Mouse (Mus musculus): ENCODE measurements around the gene Shf. TPM values are rescaled to one million over a fixed set of nuclear protein-coding genes. Genes with fewer than 3 reads are reported as not detected.

Gene Shf
- polyA plus RNA-seq, 1 experiment from 2014 or later = 9.5 TPM

DNA sequence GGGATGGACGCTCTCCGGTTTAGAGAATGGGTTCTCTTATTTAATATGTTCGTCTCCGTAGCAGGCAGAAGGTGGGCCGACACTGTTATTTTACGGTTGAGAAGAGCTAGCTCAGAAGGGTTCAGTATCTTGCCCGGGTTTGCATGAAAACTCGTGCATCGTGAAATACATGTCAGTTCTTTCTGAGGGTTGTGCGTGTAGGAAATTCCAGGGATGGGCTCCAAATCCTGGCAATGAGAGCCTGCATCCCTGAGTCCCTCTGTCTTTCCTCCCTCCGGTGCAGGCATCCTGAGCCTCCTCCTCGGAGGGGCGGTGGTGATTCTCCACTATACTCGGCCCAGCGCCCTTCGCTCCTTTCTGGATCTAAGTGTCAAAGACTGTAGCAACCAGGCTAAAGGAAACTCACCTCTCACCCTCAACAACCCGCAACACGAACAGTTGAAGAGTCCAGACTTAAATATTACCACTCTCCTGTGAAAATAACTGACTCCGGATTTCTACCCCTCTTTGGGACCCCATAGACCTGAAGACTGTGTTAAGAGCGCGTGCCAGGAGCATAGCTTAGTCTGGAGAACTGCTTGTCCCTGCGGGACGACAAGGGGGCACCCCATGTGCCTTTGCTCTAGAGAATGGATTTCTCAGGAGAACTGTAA is 66.9 kb downstream of the Shf start:
- no peak overlapping the region for H3K27ac ChIP-seq (ENCODE audit: low read length)
- peaks cover 37% of the 10 kb centered on the region for H3K4me1 ChIP-seq (replicated peaks; ENCODE audit: control insufficient read depth, insufficient read depth, low read length)
- no peaks in the 10 kb centered on the region for H3K36me3 ChIP-seq (ENCODE audit: control insufficient read depth, insufficient read depth)
- H3K9me3 ChIP-seq (ENCODE audit: control insufficient read depth, low read length) = no peaks in the 10 kb centered on the region
- H3K9ac ChIP-seq (replicated peaks; ENCODE audit: low read depth, low read length) = peak overlapping the region; percentile 54
- H3K4me3 ChIP-seq (replicated peaks; ENCODE audit: low read length) = peak overlapping the region; percentile 53
- peaks cover 53% of the 10 kb centered on the region for H3K27me3 ChIP-seq (replicated peaks; ENCODE audit: control insufficient read depth, insufficient read depth, low read length)
- ATAC-seq = 0 out of 2 replicates have a peak, but pooled peaks have one; percentile 5
- WGBS = 4% methylated on average over 23 of the region's 23 CpGs
- peak overlapping the region; percentile 87 for H3K4me2 ChIP-seq (ENCODE audit: low read length)

DNA sequence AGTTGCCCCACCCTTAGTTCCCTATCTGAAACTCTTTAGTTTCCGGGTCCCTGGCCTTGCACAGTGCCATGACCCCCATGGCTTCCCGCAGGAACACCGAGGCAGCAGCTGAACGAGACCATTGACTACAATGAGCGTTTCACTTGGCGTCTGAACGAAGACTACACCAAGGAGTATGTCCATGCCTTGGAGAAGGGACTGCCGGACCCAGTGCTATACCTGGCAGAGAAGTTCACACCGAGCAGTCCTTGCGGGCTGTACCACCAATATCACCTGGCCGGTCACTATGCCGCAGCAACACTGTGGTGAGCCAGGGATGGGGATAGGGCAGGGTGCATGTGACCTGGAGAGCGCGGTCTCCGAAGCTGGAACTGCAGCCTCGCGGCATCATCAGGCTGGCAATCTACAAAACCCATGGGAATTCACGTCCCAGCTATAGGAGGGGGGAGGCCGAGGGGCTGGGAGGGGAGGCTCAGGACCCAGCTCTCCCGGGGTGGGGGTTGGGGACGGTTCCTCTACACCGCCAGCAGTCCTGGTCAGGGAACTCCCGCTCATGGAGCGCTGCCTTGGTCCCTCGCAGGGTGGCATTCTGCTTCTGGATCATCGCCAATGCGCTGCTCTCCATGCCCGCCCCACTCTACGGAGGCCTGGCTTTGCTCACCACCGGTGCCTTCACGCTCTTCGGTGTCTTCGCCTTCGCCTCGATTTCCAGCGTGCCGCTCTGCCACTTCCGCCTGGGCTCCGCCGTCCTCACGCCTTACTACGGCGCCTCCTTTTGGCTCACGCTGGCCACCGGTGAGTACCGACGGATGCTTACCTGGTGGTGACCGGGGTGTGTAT is 67.7 kb downstream of the Shf start:
- H3K9ac ChIP-seq (replicated peaks; ENCODE audit: low read depth, low read length) = peak overlapping the region; percentile 54
- H3K4me2 ChIP-seq (ENCODE audit: low read length) = peak overlapping the region; percentile 87
- ATAC-seq = peak; percentile 47
- under 1% methylated on average over 48 of the region's 48 CpGs for WGBS
- peak overlapping the region; percentile 53 for H3K4me3 ChIP-seq (replicated peaks; ENCODE audit: low read length)
- H3K27ac ChIP-seq (ENCODE audit: low read length) = no peak overlapping the region
- H3K9me3 ChIP-seq (ENCODE audit: control insufficient read depth, low read length) = no peaks in the 10 kb centered on the region
- H3K4me1 ChIP-seq (replicated peaks; ENCODE audit: control insufficient read depth, insufficient read depth, low read length) = peaks cover 37% of the 10 kb centered on the region
- no peaks in the 10 kb centered on the region for H3K36me3 ChIP-seq (ENCODE audit: control insufficient read depth, insufficient read depth)
- H3K27me3 ChIP-seq (replicated peaks; ENCODE audit: control insufficient read depth, insufficient read depth, low read length) = peaks cover 53% of the 10 kb centered on the region

DNA sequence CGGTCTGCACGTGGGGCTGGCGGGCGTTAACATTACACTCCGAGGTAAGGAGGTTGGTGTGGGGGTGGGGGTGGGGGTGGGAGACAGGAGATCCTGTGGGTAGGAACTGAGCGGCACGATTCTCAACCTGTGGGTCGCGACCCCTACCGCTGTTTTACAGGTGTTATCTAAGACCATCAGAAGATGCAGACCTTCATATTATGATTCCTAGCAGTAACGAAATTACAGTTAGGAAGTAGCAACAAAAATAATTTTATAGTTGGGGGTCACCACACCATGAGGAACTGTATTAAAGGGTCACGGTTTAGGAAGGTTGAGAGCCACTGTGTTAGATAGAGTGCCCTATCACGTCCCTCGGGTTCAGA is 68.3 kb downstream of the Shf start:
- 4% methylated on average over 14 of the region's 14 CpGs for WGBS
- no peak overlapping the region; the same call in 1 of the 2 replicates for H3K4me3 ChIP-seq (replicated peaks; ENCODE audit: low read length)
- H3K27me3 ChIP-seq (replicated peaks; ENCODE audit: control insufficient read depth, insufficient read depth, low read length) = peaks cover 57% of the 10 kb centered on the region

DNA sequence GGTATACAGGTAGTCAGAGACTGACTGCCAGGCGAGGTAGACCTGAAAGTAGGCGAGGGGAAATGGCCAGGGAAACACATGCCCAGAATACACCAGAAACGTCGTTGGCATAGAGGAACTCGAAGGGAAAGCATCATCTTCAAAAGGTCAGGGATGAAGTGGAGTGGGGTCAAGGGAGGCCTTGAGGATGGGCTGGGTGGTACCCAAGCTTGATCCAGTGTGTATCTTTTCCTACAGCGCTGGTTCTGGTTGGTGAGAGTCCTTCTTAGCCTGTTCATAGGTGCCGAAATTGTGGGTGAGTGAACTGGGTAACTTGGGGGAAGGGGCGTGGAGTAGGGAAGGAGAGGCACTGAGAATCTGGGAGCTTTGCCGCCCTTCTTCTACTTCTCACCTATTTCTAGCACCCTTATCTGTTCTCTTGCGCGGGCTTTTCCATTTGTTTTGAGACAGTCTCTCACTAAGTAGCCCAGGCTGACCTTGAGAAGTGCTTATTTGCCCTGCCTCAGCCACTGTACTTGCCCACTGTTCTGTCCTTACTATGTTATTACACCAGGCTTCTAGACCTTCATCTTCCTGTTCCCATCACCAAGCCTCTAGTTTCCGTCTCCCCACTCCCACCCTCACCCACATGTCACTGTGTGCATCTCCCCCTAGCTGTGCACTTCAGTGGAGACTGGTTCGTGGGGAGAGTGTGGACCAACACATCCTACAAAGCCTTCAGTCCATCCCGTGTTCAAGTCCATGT is 68.9 kb downstream of the Shf start:
- H3K9ac ChIP-seq (replicated peaks; ENCODE audit: low read depth, low read length) = no peak overlapping the region
- H3K27me3 ChIP-seq (replicated peaks; ENCODE audit: control insufficient read depth, insufficient read depth, low read length) = peaks cover 62% of the 10 kb centered on the region
- H3K4me1 ChIP-seq (replicated peaks; ENCODE audit: control insufficient read depth, insufficient read depth, low read length) = peaks cover 37% of the 10 kb centered on the region
- H3K36me3 ChIP-seq (ENCODE audit: control insufficient read depth, insufficient read depth) = no peaks in the 10 kb centered on the region
- 9% methylated on average over 14 of the region's 14 CpGs for WGBS
- H3K9me3 ChIP-seq (ENCODE audit: control insufficient read depth, low read length) = no peaks in the 10 kb centered on the region
- H3K4me3 ChIP-seq (replicated peaks; ENCODE audit: low read length) = no peak overlapping the region
- no peak overlapping the region for H3K27ac ChIP-seq (ENCODE audit: low read length)
- no peak overlapping the region for H3K4me2 ChIP-seq (ENCODE audit: low read length)
- no peak for ATAC-seq

More for the DNA sequence above, 68.3 kb downstream of the Shf start:
- Histone ChIP-seq H3K4me1 (replicated peaks; ENCODE audit: control insufficient read depth, insufficient read depth, low read length) (peaks cover 37% of the 10 kb centered on the region), H3K27ac (ENCODE audit: low read length) (no peak overlapping the region), H3K9me3 (ENCODE audit: control insufficient read depth, low read length) (no peaks in the 10 kb centered on the region), H3K4me2 (ENCODE audit: low read length) (peak overlapping the region; percentile 87), H3K9ac (replicated peaks; ENCODE audit: low read depth, low read length) (no peak overlapping the region), H3K36me3 (ENCODE audit: control insufficient read depth, insufficient read depth) (no peaks in the 10 kb centered on the region)
- ATAC-seq = no peak

Other genes with a start within 250 kb of the Shf start
- gene B2m, start 221.5 kb downstream of the Shf start, polyA plus RNA-seq (2015; fragmentation: Nextera tagmentation; extraction: Ambion mirVana) = 56.8 and 73.6 TPM in 2 replicates
- not detected in 2 replicates for gene Trim69, start 208.5 kb downstream of the Shf start, polyA plus RNA-seq (2015; fragmentation: Nextera tagmentation; extraction: Ambion mirVana)
- not detected in 2 replicates for gene Patl2, start 183.0 kb downstream of the Shf start, polyA plus RNA-seq (2015; fragmentation: Nextera tagmentation; extraction: Ambion mirVana)
- not detected in 2 replicates for gene Terb2, start 182.9 kb downstream of the Shf start, polyA plus RNA-seq (2015; fragmentation: Nextera tagmentation; extraction: Ambion mirVana)
- 16.2 and 16.4 TPM in 2 replicates for gene Sord, start 134.4 kb downstream of the Shf start, polyA plus RNA-seq (2015; fragmentation: Nextera tagmentation; extraction: Ambion mirVana)
- not detected in 2 replicates for gene Duox2, start 70.7 kb downstream of the Shf start, polyA plus RNA-seq (2015; fragmentation: Nextera tagmentation; extraction: Ambion mirVana)
- not detected in 2 replicates for gene Duoxa2, start 70.3 kb downstream of the Shf start, polyA plus RNA-seq (2015; fragmentation: Nextera tagmentation; extraction: Ambion mirVana)
- 0.12 TPM in 1 of 2 replicates, not detected in the other for gene Duoxa1, start 55.4 kb downstream of the Shf start, polyA plus RNA-seq (2015; fragmentation: Nextera tagmentation; extraction: Ambion mirVana)
- 0.10 and 0.11 TPM in 2 replicates for gene Duox1, start 53.5 kb downstream of the Shf start, polyA plus RNA-seq (2015; fragmentation: Nextera tagmentation; extraction: Ambion mirVana)
- 0.15 TPM in 1 of 2 replicates, not detected in the other for gene Slc28a2, start 57.3 kb upstream of the Shf start, polyA plus RNA-seq (2015; fragmentation: Nextera tagmentation; extraction: Ambion mirVana)
- gene Gm14085, start 115.8 kb upstream of the Shf start, polyA plus RNA-seq (2015; fragmentation: Nextera tagmentation; extraction: Ambion mirVana) = not detected in 2 replicates
- gene Gatm, start 242.1 kb upstream of the Shf start, polyA plus RNA-seq (2015; fragmentation: Nextera tagmentation; extraction: Ambion mirVana) = 30.6 and 32.0 TPM in 2 replicates